Mouse (Mus musculus): ENCODE results near the gene Ccng2. TPM values are rescaled to one million over a fixed set of nuclear protein-coding genes. Genes with fewer than 3 reads are reported as not detected.

Gene Ccng2
- 10 to 100 TPM; 19.7 to 21.2 TPM for total RNA-seq (2021)

- intact Hi-C loops (cut with DNase I) = loop anchor here (1.0 to 5.0 kb wide), 3 partner anchors 61 to 265 kb away; partner anchors contain the start of genes 2010109A12Rik and Ccni
- peak; percentile 98 to 99 for DNase-seq
Observed at GRCm38 (mm10) chr5:93266883-93267704, at the start of gene Ccng2. Gene Ccng2, plus strand, starts transcription at chr5:93267257.

GRCm38 (mm10) chr5:93218375-93218774 is 48.7 kb upstream of the Ccng2 start:
- intact Hi-C loops (cut with DNase I) = no loop called here
- no peak for DNase-seq

DNA sequence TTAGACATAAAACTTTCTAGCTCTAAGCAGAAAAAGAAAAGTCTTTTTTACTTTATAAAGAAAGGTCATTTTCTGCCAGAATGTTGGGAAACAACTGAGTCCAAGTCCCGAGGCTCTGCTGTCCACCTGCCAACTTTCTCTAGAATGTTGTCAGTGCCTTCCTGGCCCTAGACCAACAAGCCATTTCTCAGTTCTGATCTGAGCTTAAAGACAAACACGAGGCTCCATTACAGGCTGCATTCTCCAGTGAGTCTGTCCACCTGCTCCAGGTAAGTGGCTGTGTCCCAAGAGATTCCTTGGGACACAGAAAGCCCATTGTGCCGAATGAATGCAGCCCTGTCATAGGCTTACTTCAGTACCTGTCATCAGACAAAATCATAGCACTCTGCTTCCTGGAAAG is 45.4 kb upstream of the Ccng2 start:
- peak; percentile 44 to 47 for DNase-seq
- intact Hi-C loops (cut with DNase I) = no loop called here

DNA sequence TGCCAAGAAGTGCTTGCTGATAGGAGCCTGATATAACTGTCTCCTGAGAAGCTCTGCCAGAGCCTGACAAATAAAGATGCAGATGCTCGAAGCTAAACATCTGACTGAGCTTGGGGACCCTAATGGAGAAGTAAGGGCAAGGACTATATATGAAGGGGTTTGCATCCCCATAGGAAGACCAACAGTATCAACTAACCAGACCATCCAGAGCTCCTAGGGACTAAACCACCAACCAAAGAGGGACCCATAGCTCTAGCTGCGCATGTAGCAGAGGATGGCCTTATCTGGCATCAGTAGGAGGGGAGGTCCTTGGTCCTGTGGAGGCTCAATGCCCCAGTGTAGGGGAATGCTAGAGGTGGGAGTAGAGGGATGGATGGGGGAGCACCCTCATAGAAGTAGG is 42.5 kb upstream of the Ccng2 start:
- DNase-seq = no peak
- intact Hi-C loops (cut with DNase I) = no loop called here

DNA sequence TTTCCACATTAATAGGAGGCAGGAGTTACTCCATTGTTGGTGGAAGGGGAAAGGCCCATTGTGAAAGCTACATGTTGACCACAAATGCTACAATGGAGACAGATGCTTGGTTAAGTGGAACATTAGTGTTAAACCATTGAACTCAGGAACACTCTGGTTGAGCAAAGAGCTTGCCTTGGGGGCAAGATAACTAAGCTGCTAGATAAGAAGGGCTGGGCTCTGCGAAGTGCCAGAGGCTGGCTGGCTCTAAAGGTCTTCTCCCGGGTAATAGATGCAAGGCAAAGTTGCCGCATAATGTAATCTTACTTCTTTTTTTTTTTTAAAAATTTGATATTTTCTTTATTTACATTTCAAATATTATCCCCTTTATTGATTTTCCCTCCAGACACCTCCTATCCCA is 39.9 kb upstream of the Ccng2 start:
- intact Hi-C loops (cut with DNase I) = no loop called here
- no peak for DNase-seq

GRCm38 (mm10) chr5:93229527-93229926 is 37.5 kb upstream of the Ccng2 start:
- intact Hi-C loops (cut with DNase I) = no loop called here
- no peak for DNase-seq

GRCm38 (mm10) chr5:93231721-93232120 is 35.3 kb upstream of the Ccng2 start:
- DNase-seq = no peak
- intact Hi-C loops (cut with DNase I) = no loop called here

DNA sequence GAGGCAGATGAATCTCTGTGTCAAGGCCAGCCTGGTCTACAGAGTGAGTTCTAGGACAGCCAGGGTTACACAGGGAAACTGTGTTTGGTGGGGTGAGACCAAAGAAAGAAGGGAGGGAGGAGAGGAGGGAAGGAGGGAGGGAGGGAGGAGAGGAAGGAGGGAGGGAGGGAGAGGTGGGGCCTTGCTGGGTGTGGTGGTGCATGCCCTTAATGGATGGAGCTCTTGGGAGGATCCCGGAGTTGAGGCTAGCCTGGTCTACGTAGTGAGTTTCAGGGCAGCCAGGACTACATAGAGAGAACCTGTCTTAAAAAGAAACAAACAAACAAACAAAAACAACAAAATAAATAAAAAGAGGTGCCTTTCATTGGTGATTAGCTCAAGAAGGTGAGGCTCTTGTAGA is 34.2 kb upstream of the Ccng2 start:
- intact Hi-C loops (cut with DNase I) = no loop called here
- no peak for DNase-seq

DNA sequence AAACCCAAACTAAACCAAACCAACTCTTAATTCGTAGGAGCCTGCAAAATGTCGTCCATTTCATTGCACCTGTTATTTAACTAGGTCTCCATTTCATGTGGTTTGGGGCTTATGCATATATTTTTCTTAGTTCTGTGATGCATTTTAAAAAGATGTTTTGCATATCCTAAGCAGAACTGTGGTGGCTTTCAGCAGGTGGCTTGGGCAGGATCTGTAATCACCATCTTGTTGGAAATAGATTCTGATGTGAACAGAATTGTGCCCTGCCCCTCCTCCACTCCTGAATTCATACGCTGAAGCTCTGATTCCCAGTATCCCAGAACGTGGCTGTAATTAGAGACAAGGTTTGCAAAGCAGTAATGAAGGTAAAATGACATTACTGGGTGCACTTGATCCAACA is 32.9 kb upstream of the Ccng2 start:
- intact Hi-C loops (cut with DNase I) = no loop called here
- DNase-seq = no peak

DNA sequence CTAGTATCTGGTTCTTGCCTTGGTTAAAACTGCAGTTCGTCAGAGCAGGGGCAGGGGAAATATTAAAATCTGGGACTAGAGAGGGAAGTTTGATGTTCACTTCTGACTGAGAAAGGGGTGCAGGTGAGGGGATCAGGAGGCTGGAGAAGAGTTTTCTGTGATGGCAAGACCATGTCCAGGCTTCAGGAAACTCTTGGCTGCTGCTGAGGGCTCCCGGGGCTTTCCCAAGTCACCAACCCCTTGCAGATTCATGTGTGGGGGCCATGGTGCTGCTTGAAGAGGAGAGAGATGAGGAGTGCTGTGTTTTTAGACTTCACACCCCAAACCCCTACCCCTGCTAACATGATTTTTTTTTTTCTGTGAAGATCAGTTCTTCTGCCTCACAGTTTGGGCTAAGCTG is 32.5 kb upstream of the Ccng2 start:
- intact Hi-C loops (cut with DNase I) = no loop called here

GRCm38 (mm10) chr5:93235888-93236287 is 31.2 kb upstream of the Ccng2 start:
- intact Hi-C loops (cut with DNase I) = no loop called here
- DNase-seq = no peak

More for the DNA sequence above, 32.5 kb upstream of the Ccng2 start:
- no peak for DNase-seq

- intact Hi-C loops (cut with DNase I) = no loop called here
- DNase-seq = no peak
Observed at GRCm38 (mm10) chr5:93236541-93236940, 30.5 kb upstream of the Ccng2 start.

- intact Hi-C loops (cut with DNase I) = loop anchor here (1.0 kb wide), 1 partner anchor 128 kb away; no protein-coding TSS in a partner anchor
Observed at GRCm38 (mm10) chr5:93239590-93240544, 27.2 kb upstream of the Ccng2 start.

GRCm38 (mm10) chr5:93245280-93245679 is 21.8 kb upstream of the Ccng2 start:
- DNase-seq = no peak
- intact Hi-C loops (cut with DNase I) = no loop called here

More at GRCm38 (mm10) chr5:93239590-93240544, 27.2 kb upstream of the Ccng2 start:
- no peak for DNase-seq

DNA sequence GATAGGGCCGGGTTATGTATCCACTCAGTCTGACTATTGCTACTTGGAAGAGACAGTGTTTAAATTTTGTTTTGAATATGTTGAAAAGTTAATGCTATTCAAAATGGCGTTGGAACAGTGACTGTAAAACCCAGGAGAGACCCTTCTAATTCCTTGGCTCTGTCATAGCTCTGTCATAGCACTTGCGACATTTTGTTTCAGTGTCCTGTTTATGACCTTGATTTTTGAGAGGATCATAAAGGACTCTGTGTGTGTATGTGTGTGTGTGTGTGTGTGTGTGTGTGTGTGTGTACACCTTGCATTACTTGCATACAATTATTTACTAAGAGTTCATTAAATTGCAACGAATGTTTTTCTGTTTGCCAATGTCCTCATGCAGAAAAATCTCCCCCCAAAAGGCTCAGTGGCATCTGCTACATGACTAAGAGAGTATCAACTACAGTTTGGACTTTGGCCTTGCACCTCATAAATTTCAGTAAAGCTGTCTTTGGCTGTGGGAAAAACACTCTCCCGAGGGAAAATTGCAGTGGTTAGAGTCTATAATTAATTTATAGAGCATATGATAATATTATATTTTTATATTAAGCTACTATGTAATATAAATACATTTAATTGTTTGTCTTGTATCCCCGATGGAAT is 17.0 kb upstream of the Ccng2 start:
- intact Hi-C loops (cut with DNase I) = no loop called here
- DNase-seq = no peak

GRCm38 (mm10) chr5:93251001-93251760 is 15.9 kb upstream of the Ccng2 start:
- peak; percentile 56 to 60 for DNase-seq

GRCm38 (mm10) chr5:93255759-93256265 is 11.2 kb upstream of the Ccng2 start:
- intact Hi-C loops (cut with DNase I) = no loop called here
- DNase-seq = no peak

More at GRCm38 (mm10) chr5:93251001-93251760, 15.9 kb upstream of the Ccng2 start:
- intact Hi-C loops (cut with DNase I) = no loop called here

GRCm38 (mm10) chr5:93256820-93257405 is 10.1 kb upstream of the Ccng2 start:
- DNase-seq = no peak
- intact Hi-C loops (cut with DNase I) = no loop called here

DNA sequence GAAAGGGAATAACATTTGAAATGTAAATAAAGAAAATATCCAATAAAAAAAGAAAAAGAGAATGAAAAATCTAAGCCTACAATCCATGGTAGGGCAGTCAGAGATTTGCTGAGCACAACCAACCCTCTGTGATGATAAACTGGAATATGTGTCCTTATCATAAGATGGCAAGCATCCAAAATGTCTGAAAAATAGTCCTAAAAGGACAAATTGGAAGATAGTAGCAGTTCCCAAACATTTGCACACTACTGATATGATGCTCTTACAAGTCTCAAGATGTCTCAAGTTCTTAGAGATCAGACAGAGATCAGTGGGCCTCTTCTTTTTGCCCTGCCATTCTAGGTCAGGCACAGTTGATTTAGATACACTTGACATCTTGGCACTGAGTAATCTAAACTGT is 7.7 kb upstream of the Ccng2 start:
- intact Hi-C loops (cut with DNase I) = no loop called here
- no peak for DNase-seq

Data from heart, postnatal 10 days (tissue).